Mouse (Mus musculus) lung, postnatal 4 days (tissue): ENCODE data around the gene Itgb3.

Source experiments
- DNase-seq, 2 experiments: peaks; one replicate each; pipeline ENCODE4 v3.0.0; 2021

Gene Itgb3

GRCm38 (mm10) chr11:104582630-104583364 lies 25.0 kb upstream of the Itgb3 start:
- DNase-seq: no peak

GRCm38 (mm10) chr11:104585495-104585894 lies 22.3 kb upstream of the Itgb3 start:
- DNase-seq: peak in 1 of 2 experiments; percentile 14

GRCm38 (mm10) chr11:104587904-104588303 lies 19.9 kb upstream of the Itgb3 start:
- DNase-seq: peak in 1 of 2 experiments; percentile 9

GRCm38 (mm10) chr11:104588513-104588912 lies 19.3 kb upstream of the Itgb3 start:
- DNase-seq: peak in 1 of 2 experiments; percentile 5

- no peak for DNase-seq
Measured at GRCm38 (mm10) chr11:104589570-104589969, 18.2 kb upstream of the Itgb3 start.

- peak; percentile 84 to 88 for DNase-seq
Measured at GRCm38 (mm10) chr11:104590148-104590547, 17.7 kb upstream of the Itgb3 start.

GRCm38 (mm10) chr11:104592066-104592835 lies 15.5 kb upstream of the Itgb3 start:
- no peak for DNase-seq

- DNase-seq: no peak
Measured at GRCm38 (mm10) chr11:104596365-104596764, 11.4 kb upstream of the Itgb3 start.

- DNase-seq: peak in 1 of 2 experiments; percentile 62
Measured at GRCm38 (mm10) chr11:104599265-104599945, 8.4 kb upstream of the Itgb3 start.

GRCm38 (mm10) chr11:104600675-104601074 lies 7.1 kb upstream of the Itgb3 start:
- no peak for DNase-seq

GRCm38 (mm10) chr11:104604192-104604591 lies 3.6 kb upstream of the Itgb3 start:
- DNase-seq: no peak

GRCm38 (mm10) chr11:104608249-104608920 lies 585 bp downstream of the Itgb3 start:
- no peak for DNase-seq

- DNase-seq: no peak
Measured at GRCm38 (mm10) chr11:104609033-104609684, 1.4 kb downstream of the Itgb3 start.

- DNase-seq: no peak
Measured at GRCm38 (mm10) chr11:104609733-104610132, 1.9 kb downstream of the Itgb3 start.

- DNase-seq: peak in 1 of 2 experiments; percentile 62
Measured at GRCm38 (mm10) chr11:104611579-104612151, 3.9 kb downstream of the Itgb3 start.

- no peak for DNase-seq
Measured at GRCm38 (mm10) chr11:104613551-104613950, 5.8 kb downstream of the Itgb3 start.

GRCm38 (mm10) chr11:104614130-104614529 lies 6.3 kb downstream of the Itgb3 start:
- no peak for DNase-seq

- no peak for DNase-seq
Measured at GRCm38 (mm10) chr11:104616182-104616581, 8.4 kb downstream of the Itgb3 start.

- no peak for DNase-seq
Measured at GRCm38 (mm10) chr11:104618638-104619076, 10.9 kb downstream of the Itgb3 start.

GRCm38 (mm10) chr11:104619084-104620022 lies 11.6 kb downstream of the Itgb3 start:
- DNase-seq: no peak
